Mouse (Mus musculus): ENCODE measurements around the gene Eif2ak2.

The Eif2ak2 gene

GRCm38 (mm10) chr17:78836056-78836455 is 46.3 kb downstream of the Eif2ak2 start:
- DNase-seq (ENCODE audit: extremely low read depth, insufficient read length, low spot score), result peak; percentile 11

DNA sequence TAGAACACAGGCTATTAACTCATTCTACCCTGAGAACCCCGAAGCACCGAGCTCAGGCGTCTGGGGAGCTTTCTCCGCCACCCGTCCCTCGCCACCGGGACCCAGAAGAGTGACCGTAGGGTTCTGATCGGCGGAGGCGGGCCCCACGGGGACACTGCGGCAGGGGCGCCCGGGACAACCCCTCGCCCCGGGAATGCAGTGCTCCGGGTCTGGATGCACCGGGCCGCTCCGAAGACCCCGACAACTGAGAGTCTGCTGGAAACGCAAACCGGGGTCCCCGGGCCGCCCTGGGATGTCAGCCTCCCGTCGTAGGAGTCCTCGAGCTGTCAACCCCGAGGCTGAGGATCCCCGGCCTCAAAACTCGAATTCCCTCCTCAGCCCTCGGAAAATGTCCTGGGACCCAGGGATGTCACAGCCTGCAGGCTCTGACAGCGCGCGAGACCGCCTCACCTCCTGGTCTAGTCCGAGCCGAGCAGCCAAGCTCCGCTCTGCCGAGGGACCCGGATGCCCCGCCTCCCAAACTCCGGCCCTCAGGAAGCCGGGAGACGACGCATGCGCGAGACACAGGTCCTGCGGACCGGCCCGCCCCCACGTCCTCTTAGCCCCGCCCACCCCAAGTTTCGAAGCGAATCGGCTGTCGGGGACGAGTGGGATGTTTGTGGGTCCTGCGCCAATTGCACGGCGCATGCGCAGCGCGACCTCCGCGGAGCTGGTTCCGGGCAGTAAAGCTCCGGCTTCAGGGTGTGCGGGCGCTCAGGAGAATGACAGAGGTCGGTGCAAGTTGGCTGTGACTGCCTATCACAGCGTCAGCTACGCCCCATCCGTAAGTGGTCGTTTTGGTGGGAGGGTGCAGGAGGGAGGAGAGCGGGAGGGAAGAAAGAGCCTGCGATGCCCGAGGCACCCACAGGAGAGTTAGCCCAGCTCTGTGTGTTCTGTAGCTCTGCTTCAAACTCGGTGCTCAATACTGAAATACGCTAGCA is 47.2 kb downstream of the Eif2ak2 start, which contains the start of the genes Heatr5b and Gpatch11:
Gene Heatr5b (minus strand): TSS at position 509 of the 980 bp plus-strand sequence.
Gene Gpatch11 (plus strand): TSS at position 712 of the 980 bp plus-strand sequence.
- DNase-seq (ENCODE audit: extremely low read depth, insufficient read length, low spot score), result peak; percentile 99

GRCm38 (mm10) chr17:78824346-78824745 is 58.0 kb downstream of the Eif2ak2 start:
- DNase-seq (ENCODE audit: extremely low read depth, insufficient read length, low spot score), result no peak

DNA sequence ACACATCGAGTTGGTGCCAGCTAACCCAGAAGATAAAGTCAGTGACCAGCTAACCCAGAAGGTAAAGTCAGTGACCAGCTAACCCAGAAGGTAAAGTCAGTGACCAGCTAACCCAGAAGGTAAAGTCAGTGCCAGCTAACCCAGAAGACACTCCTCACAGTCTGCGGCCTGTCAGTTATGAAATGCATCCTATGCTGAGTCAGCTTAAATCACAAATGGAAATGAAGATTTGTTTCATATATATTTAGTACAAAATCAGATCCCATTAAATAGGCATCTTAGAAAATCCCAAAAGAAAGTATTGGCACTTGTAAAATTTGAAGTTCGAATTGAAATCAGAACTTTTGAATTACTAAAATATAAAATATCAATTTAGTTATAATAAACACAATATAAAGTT is 72.8 kb downstream of the Eif2ak2 start:
- DNase-seq (ENCODE audit: extremely low read depth, insufficient read length, low spot score), result no peak

DNA sequence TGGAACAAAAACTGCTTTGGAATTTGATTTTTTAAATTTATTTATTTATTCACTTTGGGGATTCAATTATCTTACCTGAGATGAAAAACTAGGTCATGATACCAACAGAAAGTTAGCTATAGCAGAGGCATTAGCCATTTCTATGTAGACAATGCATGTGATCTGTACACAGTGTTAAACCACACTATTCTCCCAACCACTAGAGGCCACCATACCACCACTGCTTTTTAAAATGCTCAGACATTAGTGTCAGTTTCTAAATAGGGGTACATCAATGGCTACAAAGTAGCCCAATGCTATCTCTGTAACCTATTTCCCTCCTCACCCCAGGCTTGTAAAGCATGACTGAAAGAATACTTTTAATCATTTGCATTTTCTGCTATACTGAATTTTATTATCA is 73.4 kb downstream of the Eif2ak2 start:
- DNase-seq (ENCODE audit: extremely low read depth, insufficient read length, low spot score), result no peak
